7 mouse cellular contexts compared by ENCODE assay signal in genomic region chr16:13158906-13159889, GRCm38 (mm10). TPM values are rescaled to one million over a fixed set of nuclear protein-coding genes. Genes with fewer than 3 reads are reported as not detected.
DNase-seq lines count a peak whose midpoint lies in the region; ATAC-seq lines count a peak whose summit lies in the region.

No protein-coding gene starts in this region.

- no peak overlapping the region for H3K9ac ChIP-seq in hindbrain, embryonic 15.5 days

- DNase-seq in adrenal gland, postnatal 14 days = peak; percentile 40
- DNase-seq in frontal cortex, postnatal 36 days (ENCODE audit: low spot score in 2 of 2) = peak; percentile 61 to 79
- peak; percentile 54 to 83 for DNase-seq in layer of hippocampus, postnatal 14 days (ENCODE audit: low spot score in 2 of 2)
- peak; percentile 38 for DNase-seq in right cerebral cortex, postnatal 4 days

- peak overlapping the region; percentile 67 for H3K4me2 ChIP-seq in hindbrain, embryonic 15.5 days

- ATAC-seq in CD4-positive, CD25-positive, alpha-beta regulatory T cell, adult 4 months = peak; percentile 65
- ATAC-seq in hindbrain, embryonic 15.5 days (ENCODE audit: low FRiP score, low read depth) = peak; percentile 64; the same call in 1 of the 2 replicates
- peak; percentile 56 for ATAC-seq in megakaryocyte progenitor cell, adult 5-6 weeks (replicated peaks; ENCODE audit: poor library complexity)

- 34% methylated on average over 13 of the region's 13 CpGs for WGBS in hindbrain, embryonic 15.5 days

- no peak overlapping the region for H3K4me3 ChIP-seq in hindbrain, embryonic 15.5 days

- H3K36me3 ChIP-seq in hindbrain, embryonic 15.5 days = no peaks in the 10 kb centered on the region

- H3K4me1 ChIP-seq in hindbrain, embryonic 15.5 days (replicated peaks) = peaks cover 14% of the 10 kb centered on the region

- peak overlapping the region; percentile 61 for H3K27ac ChIP-seq in hindbrain, embryonic 15.5 days (replicated peaks)

- no peaks in the 10 kb centered on the region for H3K27me3 ChIP-seq in hindbrain, embryonic 15.5 days

- no peaks in the 10 kb centered on the region for H3K9me3 ChIP-seq in hindbrain, embryonic 15.5 days

RNA-seq across cellular contexts. Expression of gene Ercc4, which starts 49.7 kb away (rescaled TPM):
- 10 to 100 TPM; 15.7 to 32.0 TPM for polyA plus RNA-seq in CD4-positive, CD25-positive, alpha-beta regulatory T cell, adult 4 months (2017; shearing (Covaris generic))
- 14.1 and 17.9 TPM in 2 replicates for total RNA-seq in adrenal gland, postnatal 14 days (2021)
- polyA plus RNA-seq in hindbrain, embryonic 15.5 days (2015; fragmentation: Nextera tagmentation; extraction: Ambion mirVana) = 16.0 and 17.8 TPM in 2 replicates
- total RNA-seq in layer of hippocampus, postnatal 14 days (2021) = 10 to 100 TPM; 22.3 to 23.9 TPM
- 9.2 and 11.8 TPM in 2 replicates for total RNA-seq in megakaryocyte progenitor cell, adult 5-6 weeks (2015)
- total RNA-seq in megakaryocyte progenitor cell, adult 5-6 weeks (2017) = 8.7 and 12.9 TPM in 2 replicates
